8 mouse cellular contexts compared by ENCODE assay signal in genomic region chr14:31132491-31132975, GRCm38 (mm10). TPM values are rescaled to one million over a fixed set of nuclear protein-coding genes. Genes with fewer than 3 reads are reported as not detected.
DNase-seq lines count a peak whose midpoint lies in the region; ATAC-seq and TF ChIP-seq lines count a peak whose summit lies in the region.

No protein-coding gene starts in this region.

- H3K27ac ChIP-seq in heart, embryonic 11.5 days (ENCODE audit: low read depth, low read length), result no peak overlapping the region
- no peak overlapping the region for H3K27ac ChIP-seq in embryonic fibroblast, embryonic 13.5 days (ENCODE audit: insufficient read depth, low read length)
- H3K27ac ChIP-seq in intestine, embryonic 16.5 days (ENCODE audit: low read length), result peak overlapping the region; percentile 78
- H3K27ac ChIP-seq in midbrain, embryonic 16.5 days (ENCODE audit: low read length), result no peak overlapping the region

- H3K36me3 ChIP-seq in heart, embryonic 11.5 days (ENCODE audit: control insufficient read depth, insufficient read depth, low read length), result peaks cover 22% of the 10 kb centered on the region
- H3K36me3 ChIP-seq in intestine, embryonic 16.5 days (ENCODE audit: control insufficient read depth, insufficient read depth, low read length), result peaks cover 16% of the 10 kb centered on the region
- peaks cover 15% of the 10 kb centered on the region for H3K36me3 ChIP-seq in midbrain, embryonic 16.5 days (ENCODE audit: control insufficient read depth, insufficient read depth, low read length)

- no peak for DNase-seq in heart, postnatal 25 days (ENCODE audit: low spot score)
- DNase-seq in right cerebral cortex, postnatal 36 days (ENCODE audit: low spot score in 2 of 2), result no peak
- no peak for DNase-seq in left cerebral cortex, adult 9 months (ENCODE audit: low spot score in 2 of 2)

- H3K4me2 ChIP-seq in heart, embryonic 11.5 days, result peak overlapping the region; percentile 81
- peak overlapping the region; percentile 82 for H3K4me2 ChIP-seq in intestine, embryonic 16.5 days (ENCODE audit: low read depth, low read length)
- H3K4me2 ChIP-seq in midbrain, embryonic 16.5 days (ENCODE audit: low read length), result peak overlapping the region; percentile 56

- no peak for TF ChIP-seq POLR2A in embryonic fibroblast, embryonic 13.5 days (IDR thresholded peaks at IDR 0.05; ENCODE audit: low read depth, low read length)

- 83% methylated on average over 7 of the region's 7 CpGs for WGBS in heart, embryonic 11.5 days (ENCODE audit: insufficient replicate concordance)
- WGBS in intestine, embryonic 16.5 days, result 73% methylated on average over 7 of the region's 7 CpGs
- 87% methylated on average over 7 of the region's 7 CpGs for WGBS in midbrain, embryonic 16.5 days

- peaks cover 31% of the 10 kb centered on the region for H3K4me1 ChIP-seq in heart, embryonic 11.5 days (ENCODE audit: control insufficient read depth, insufficient read depth, low read length)
- no peaks in the 10 kb centered on the region; the same call in 1 of the 2 replicates for H3K4me1 ChIP-seq in embryonic fibroblast, embryonic 13.5 days (ENCODE audit: control insufficient read depth, insufficient read depth, low read length)
- H3K4me1 ChIP-seq in intestine, embryonic 16.5 days (ENCODE audit: control insufficient read depth, insufficient read depth, low read length), result peaks cover 31% of the 10 kb centered on the region
- H3K4me1 ChIP-seq in midbrain, embryonic 16.5 days (ENCODE audit: control insufficient read depth, insufficient read depth, low read length), result peaks cover 34% of the 10 kb centered on the region

- TF ChIP-seq CTCF in embryonic fibroblast, embryonic 13.5 days (IDR thresholded peaks at IDR 0.05; ENCODE audit: borderline replicate concordance, insufficient read depth, low read length), result no peak

- peak overlapping the region; percentile 85; the same call in 1 of the 2 replicates for H3K9ac ChIP-seq in heart, embryonic 11.5 days (ENCODE audit: low read depth, low read length)
- peak overlapping the region; percentile 91 for H3K9ac ChIP-seq in intestine, embryonic 16.5 days (ENCODE audit: low read depth, low read length)
- no peak overlapping the region for H3K9ac ChIP-seq in midbrain, embryonic 16.5 days (ENCODE audit: low read depth, low read length)

- H3K4me3 ChIP-seq in heart, embryonic 11.5 days (ENCODE audit: low read depth, low read length), result peak overlapping the region; percentile 87
- peak overlapping the region; percentile 90; the same call in 1 of the 2 replicates for H3K4me3 ChIP-seq in embryonic fibroblast, embryonic 13.5 days (ENCODE audit: insufficient read depth, low read length)
- H3K4me3 ChIP-seq in intestine, embryonic 16.5 days (ENCODE audit: low read length), result peak overlapping the region; percentile 92
- peak overlapping the region; percentile 77; the same call in 1 of the 2 replicates for H3K4me3 ChIP-seq in midbrain, embryonic 16.5 days (ENCODE audit: low read depth, low read length)

- no peaks in the 10 kb centered on the region for H3K27me3 ChIP-seq in heart, embryonic 11.5 days (ENCODE audit: control insufficient read depth, insufficient read depth, low read length)
- no peaks in the 10 kb centered on the region for H3K27me3 ChIP-seq in intestine, embryonic 16.5 days (replicated peaks; ENCODE audit: control insufficient read depth, insufficient read depth, low read length)
- H3K27me3 ChIP-seq in midbrain, embryonic 16.5 days (ENCODE audit: control insufficient read depth, insufficient read depth, low read depth, low read length), result no peaks in the 10 kb centered on the region

- H3K9me3 ChIP-seq in heart, embryonic 11.5 days (replicated peaks; ENCODE audit: control insufficient read depth, low read length), result no peaks in the 10 kb centered on the region
- H3K9me3 ChIP-seq in intestine, embryonic 16.5 days (ENCODE audit: control insufficient read depth, low read length), result no peaks in the 10 kb centered on the region
- H3K9me3 ChIP-seq in midbrain, embryonic 16.5 days (replicated peaks; ENCODE audit: control insufficient read depth, low read length, poor library complexity, severe bottlenecking), result no peaks in the 10 kb centered on the region

- no peak for ATAC-seq in heart, embryonic 11.5 days (replicated peaks; ENCODE audit: insufficient number of reproducible peaks, low FRiP score, low TSS enrichment)
- no peak for ATAC-seq in intestine, embryonic 16.5 days
- no peak for ATAC-seq in midbrain, embryonic 16.5 days
- ATAC-seq in megakaryocyte, adult 5-6 weeks (ENCODE audit: poor library complexity, severe bottlenecking), result no peak

- intact Hi-C loops in heart, postnatal 25 days (cut with DNase I), result loop anchor here (2.0 to 5.0 kb wide), 2 partner anchors 32 to 115 kb away; no protein-coding TSS in a partner anchor

RNA-seq across cellular contexts. Expression of gene Nt5dc2, which starts 1.7 kb away (rescaled TPM):
- polyA plus RNA-seq in heart, embryonic 11.5 days (2014; fragmentation: Nextera tagmentation; extraction: Ambion mirVana), result 342 and 344 TPM in 2 replicates
- 10 to 100 TPM; 18.2 to 22.6 TPM for total RNA-seq in heart, postnatal 25 days (2021)
- 86.1 and 119 TPM in 2 replicates for polyA plus RNA-seq in embryonic fibroblast, embryonic 13.5 days (2011; ENCODE audit: insufficient read length, low read depth, missing spikeins)
- polyA plus RNA-seq in intestine, embryonic 16.5 days (2015; fragmentation: Nextera tagmentation; extraction: Ambion mirVana), result 205 and 208 TPM in 2 replicates
- 170 and 199 TPM in 2 replicates for polyA plus RNA-seq in midbrain, embryonic 16.5 days (2015; fragmentation: Nextera tagmentation; extraction: Ambion mirVana)
- 20.6 and 21.0 TPM in 2 replicates for total RNA-seq in megakaryocyte, adult 5-6 weeks (2015)
- 24.1 and 29.0 TPM in 2 replicates for total RNA-seq in megakaryocyte, adult 5-6 weeks (2017)

RNA-seq across cellular contexts. Expression of gene Smim4, which starts 3.8 kb away (rescaled TPM):
- 64.5 and 70.0 TPM in 2 replicates for polyA plus RNA-seq in heart, embryonic 11.5 days (2014; fragmentation: Nextera tagmentation; extraction: Ambion mirVana)
- total RNA-seq in heart, postnatal 25 days (2021), result 10 to 100 TPM; 60.2 to 61.0 TPM
- 30.6 and 33.4 TPM in 2 replicates for polyA plus RNA-seq in embryonic fibroblast, embryonic 13.5 days (2011; ENCODE audit: insufficient read length, low read depth, missing spikeins)
- 87.6 and 92.2 TPM in 2 replicates for polyA plus RNA-seq in intestine, embryonic 16.5 days (2015; fragmentation: Nextera tagmentation; extraction: Ambion mirVana)
- polyA plus RNA-seq in midbrain, embryonic 16.5 days (2015; fragmentation: Nextera tagmentation; extraction: Ambion mirVana), result 38.4 and 57.0 TPM in 2 replicates
- total RNA-seq in megakaryocyte, adult 5-6 weeks (2015), result 65.2 and 73.3 TPM in 2 replicates
- total RNA-seq in megakaryocyte, adult 5-6 weeks (2017), result 34.8 and 42.5 TPM in 2 replicates

RNA-seq across cellular contexts. Expression of gene Stab1, which starts 35.9 kb away (rescaled TPM):
- 35.9 and 40.4 TPM in 2 replicates for polyA plus RNA-seq in heart, embryonic 11.5 days (2014; fragmentation: Nextera tagmentation; extraction: Ambion mirVana)
- 10 to 100 TPM; 76.4 to 76.8 TPM for total RNA-seq in heart, postnatal 25 days (2021)
- polyA plus RNA-seq in embryonic fibroblast, embryonic 13.5 days (2011; ENCODE audit: insufficient read length, low read depth, missing spikeins), result 1.7 and 7.3 TPM in 2 replicates
- polyA plus RNA-seq in intestine, embryonic 16.5 days (2015; fragmentation: Nextera tagmentation; extraction: Ambion mirVana), result 19.0 and 24.5 TPM in 2 replicates
- 11.2 and 15.4 TPM in 2 replicates for polyA plus RNA-seq in midbrain, embryonic 16.5 days (2015; fragmentation: Nextera tagmentation; extraction: Ambion mirVana)
- total RNA-seq in megakaryocyte, adult 5-6 weeks (2015), result 0.27 TPM in 1 of 2 replicates, not detected in the other
- 0.40 and 1.0 TPM in 2 replicates for total RNA-seq in megakaryocyte, adult 5-6 weeks (2017)
